Mouse (Mus musculus) embryonic facial prominence, embryonic 13.5 days (tissue): ENCODE measurements around the gene Rasa4. TPM values are rescaled to one million over a fixed set of nuclear protein-coding genes. Genes with fewer than 3 reads are reported as not detected.

Source experiments
- ATAC-seq: fragments of 200-750 bp; cut with Nextera tagmentation; 2 replicates; pipeline ENCODE4 v1.8.0; 2017; ENCODE audit warnings: low read depth; ENCODE audit not compliant: insufficient number of reproducible peaks, insufficient read depth, low FRiP score, low TSS enrichment
- H3K27ac ChIP-seq: fragments of 300-500 bp; sonication (generic); 2 replicates; pipeline ENCODE4 v1.5.1; 2015; ENCODE audit warnings: moderate library complexity, mild to moderate bottlenecking, inconsistent platforms
- H3K27me3 ChIP-seq: fragments of 300-500 bp; sonication (generic); 2 replicates; pipeline ENCODE4 v1.6.1; 2015; ENCODE audit warnings: mild to moderate bottlenecking, inconsistent platforms
- H3K36me3 ChIP-seq: fragments of 300-500 bp; sonication (generic); 2 replicates; pipeline ENCODE4 v1.6.1; 2015; ENCODE audit warnings: mild to moderate bottlenecking, inconsistent platforms
- H3K4me1 ChIP-seq: fragments of 300-500 bp; sonication (generic); 2 replicates; pipeline ENCODE4 v1.6.1; 2015; ENCODE audit warnings: inconsistent platforms
- H3K4me2 ChIP-seq: fragments of 300-500 bp; sonication (generic); 2 replicates; pipeline ENCODE4 v1.6.1; 2015; ENCODE audit warnings: moderate library complexity, mild to moderate bottlenecking, inconsistent platforms
- H3K4me3 ChIP-seq: fragments of 300-500 bp; sonication (generic); 2 replicates; pipeline ENCODE4 v1.5.1; 2015; ENCODE audit warnings: mild to moderate bottlenecking, inconsistent platforms
- H3K9ac ChIP-seq: fragments of 300-500 bp; sonication (generic); 2 replicates; pipeline ENCODE4 v1.6.1; 2015; ENCODE audit warnings: mild to moderate bottlenecking, inconsistent platforms
- H3K9me3 ChIP-seq: fragments of 300-500 bp; sonication (generic); 2 replicates; pipeline ENCODE4 v1.6.1; 2016; ENCODE audit warnings: inconsistent platforms
- WGBS: fragments of 180-500 bp; shearing (Covaris S2); methylation state at CpG from one replicate; pipeline ENCODE4 v1.1.7; 2015; ENCODE audit warnings: mixed read lengths; 5-methylcytosine and 5-hydroxymethylcytosine counted together
- polyA plus RNA-seq: library from polyadenylated mRNA; unstranded; fragments of >200 nt; fragmentation: Nextera tagmentation; extraction: Ambion mirVana; gene quantifications from 2 replicates; pipeline ENCODE4 v1.2.1, GENCODE M21; 2015

The Rasa4 gene
- 10.8 and 12.7 TPM in 2 replicates for polyA plus RNA-seq

- no peaks in the 10 kb centered on the region for H3K9me3 ChIP-seq
- WGBS: under 1% methylated on average over 28 of the region's 28 CpGs
- 0 out of 2 replicates have a peak within 1 kb of the TSS, but pooled peaks have one; percentile 22 for H3K27ac ChIP-seq
- no peaks in the 10 kb centered on the region for H3K36me3 ChIP-seq
- H3K4me1 ChIP-seq: peaks cover 20% of the 10 kb centered on the region
- H3K9ac ChIP-seq: peak within 1 kb of the TSS; percentile 71
- peak within 1 kb of the TSS; percentile 54 for H3K4me3 ChIP-seq
- ATAC-seq: peak; percentile 93
- H3K4me2 ChIP-seq: peak within 1 kb of the TSS; percentile 81
- H3K27me3 ChIP-seq: peaks cover 24% of the 10 kb centered on the region
Observed at GRCm38 (mm10) chr5:136083669-136084107, at the start of gene Rasa4. Gene Rasa4, plus strand, starts transcription at chr5:136083916.

GRCm38 (mm10) chr5:136034868-136035267 is 48.8 kb upstream of the Rasa4 start:
- Histone ChIP-seq H3K27ac (no peak overlapping the region), H3K4me1 (0 out of 2 replicates have a peak, but pooled peaks cover under 1% of the 10 kb centered on the region), H3K4me3 (no peak overlapping the region), H3K4me2 (no peak overlapping the region), H3K36me3 (peaks cover 30% of the 10 kb centered on the region), H3K27me3 (no peaks in the 10 kb centered on the region), H3K9ac (no peak overlapping the region), H3K9me3 (no peaks in the 10 kb centered on the region)
- WGBS: 77% methylated on average over 4 of the region's 4 CpGs
- ATAC-seq: no peak

GRCm38 (mm10) chr5:136035285-136035684 is 48.4 kb upstream of the Rasa4 start:
- WGBS: 93% methylated on average over 1 of the region's 1 CpGs
- H3K4me2 ChIP-seq: no peak overlapping the region
- no peaks in the 10 kb centered on the region for H3K27me3 ChIP-seq
- 0 out of 2 replicates have a peak, but pooled peaks cover 3% of the 10 kb centered on the region for H3K4me1 ChIP-seq
- H3K4me3 ChIP-seq: no peak overlapping the region
- no peak for ATAC-seq
- H3K27ac ChIP-seq: no peak overlapping the region
- H3K36me3 ChIP-seq: peaks cover 26% of the 10 kb centered on the region
- no peak overlapping the region for H3K9ac ChIP-seq
- H3K9me3 ChIP-seq: no peaks in the 10 kb centered on the region

- no peak overlapping the region for H3K9ac ChIP-seq
- H3K27ac ChIP-seq: no peak overlapping the region
- H3K4me3 ChIP-seq: no peak overlapping the region
- ATAC-seq: no peak
- H3K9me3 ChIP-seq: no peaks in the 10 kb centered on the region
- H3K36me3 ChIP-seq: peaks cover 13% of the 10 kb centered on the region
- 63% methylated on average over 1 of the region's 1 CpGs for WGBS
- H3K27me3 ChIP-seq: no peaks in the 10 kb centered on the region
- H3K4me1 ChIP-seq: peaks cover 7% of the 10 kb centered on the region; the same call in 1 of the 2 replicates
- no peak overlapping the region for H3K4me2 ChIP-seq
Observed at GRCm38 (mm10) chr5:136036667-136037066, 47.0 kb upstream of the Rasa4 start.

- Histone ChIP-seq H3K4me1 (peaks cover 7% of the 10 kb centered on the region; the same call in 1 of the 2 replicates), H3K27me3 (no peaks in the 10 kb centered on the region), H3K9me3 (no peaks in the 10 kb centered on the region), H3K36me3 (no peaks in the 10 kb centered on the region), H3K4me3 (no peak within 1 kb of the TSS), H3K4me2 (no peak within 1 kb of the TSS), H3K9ac (no peak within 1 kb of the TSS), H3K27ac (no peak within 1 kb of the TSS)
- 83% methylated on average over 17 of the region's 17 CpGs for WGBS
- no peak for ATAC-seq
Observed at GRCm38 (mm10) chr5:136038258-136039214, 45.2 kb upstream of the Rasa4 start, which contains the start of gene Upk3b. Gene Upk3b, plus strand, starts transcription at chr5:136038496.

- WGBS: 49% methylated on average over 5 of the region's 5 CpGs
- no peaks in the 10 kb centered on the region for H3K36me3 ChIP-seq
- no peak; the same call in 1 of the 2 replicates for ATAC-seq
- H3K9me3 ChIP-seq: no peaks in the 10 kb centered on the region
- H3K27ac ChIP-seq: no peak overlapping the region
- no peaks in the 10 kb centered on the region for H3K27me3 ChIP-seq
- H3K4me2 ChIP-seq: peak overlapping the region; percentile 29; the same call in 1 of the 2 replicates
- peaks cover 7% of the 10 kb centered on the region; the same call in 1 of the 2 replicates for H3K4me1 ChIP-seq
- no peak overlapping the region for H3K4me3 ChIP-seq
- no peak overlapping the region for H3K9ac ChIP-seq
Observed at GRCm38 (mm10) chr5:136040210-136040609, 43.5 kb upstream of the Rasa4 start.

- Histone ChIP-seq H3K27ac (no peak overlapping the region), H3K9ac (no peak overlapping the region), H3K4me3 (no peak overlapping the region), H3K36me3 (no peaks in the 10 kb centered on the region), H3K27me3 (no peaks in the 10 kb centered on the region), H3K4me2 (no peak overlapping the region), H3K4me1 (peaks cover 10% of the 10 kb centered on the region; the same call in 1 of the 2 replicates), H3K9me3 (no peaks in the 10 kb centered on the region)
- ATAC-seq: no peak
- 25% methylated on average over 2 of the region's 2 CpGs for WGBS
Observed at GRCm38 (mm10) chr5:136041260-136041659, 42.5 kb upstream of the Rasa4 start.

GRCm38 (mm10) chr5:136041666-136042065 is 42.0 kb upstream of the Rasa4 start:
- Histone ChIP-seq H3K4me3 (no peak overlapping the region), H3K36me3 (no peaks in the 10 kb centered on the region), H3K27me3 (no peaks in the 10 kb centered on the region), H3K4me2 (no peak overlapping the region), H3K4me1 (peaks cover 11% of the 10 kb centered on the region; the same call in 1 of the 2 replicates), H3K27ac (no peak overlapping the region), H3K9me3 (no peaks in the 10 kb centered on the region), H3K9ac (no peak overlapping the region)
- WGBS: 90% methylated on average over 8 of the region's 8 CpGs
- ATAC-seq: no peak

- Histone ChIP-seq H3K27ac (no peak overlapping the region), H3K4me2 (no peak overlapping the region), H3K9ac (no peak overlapping the region), H3K4me1 (peaks cover 11% of the 10 kb centered on the region; the same call in 1 of the 2 replicates), H3K27me3 (no peaks in the 10 kb centered on the region), H3K4me3 (no peak overlapping the region), H3K9me3 (no peaks in the 10 kb centered on the region), H3K36me3 (no peaks in the 10 kb centered on the region)
- WGBS: 72% methylated on average over 13 of the region's 13 CpGs
- no peak for ATAC-seq
Observed at GRCm38 (mm10) chr5:136044865-136045264, 38.9 kb upstream of the Rasa4 start.

GRCm38 (mm10) chr5:136045408-136045807 is 38.3 kb upstream of the Rasa4 start:
- H3K9ac ChIP-seq: no peak overlapping the region
- 37% methylated on average over 9 of the region's 9 CpGs for WGBS
- no peak overlapping the region for H3K4me3 ChIP-seq
- no peaks in the 10 kb centered on the region for H3K36me3 ChIP-seq
- H3K27ac ChIP-seq: no peak overlapping the region
- no peaks in the 10 kb centered on the region for H3K27me3 ChIP-seq
- no peak for ATAC-seq
- H3K4me1 ChIP-seq: peaks cover 8% of the 10 kb centered on the region; the same call in 1 of the 2 replicates
- no peaks in the 10 kb centered on the region for H3K9me3 ChIP-seq
- H3K4me2 ChIP-seq: no peak overlapping the region

GRCm38 (mm10) chr5:136045987-136046386 is 37.7 kb upstream of the Rasa4 start:
- no peak for ATAC-seq
- H3K4me2 ChIP-seq: peak overlapping the region; percentile 14; the same call in 1 of the 2 replicates
- no peak overlapping the region for H3K4me3 ChIP-seq
- H3K27me3 ChIP-seq: no peaks in the 10 kb centered on the region
- no peak overlapping the region; the same call in 1 of the 2 replicates for H3K27ac ChIP-seq
- H3K9ac ChIP-seq: no peak overlapping the region
- peaks cover 6% of the 10 kb centered on the region; the same call in 1 of the 2 replicates for H3K4me1 ChIP-seq
- H3K36me3 ChIP-seq: no peaks in the 10 kb centered on the region
- no peaks in the 10 kb centered on the region for H3K9me3 ChIP-seq
- WGBS: 3% methylated on average over 10 of the region's 10 CpGs
